Mouse (Mus musculus): ENCODE data around the gene Gltp. TPM values are rescaled to one million over a fixed set of nuclear protein-coding genes. Genes with fewer than 3 reads are reported as not detected.

Gltp gene
- polyA plus RNA-seq, 1 experiment from 2014 or later = 61.4 TPM

- TF ChIP-seq CTCF (IDR thresholded peaks at IDR 0.05) = no peak
- ChIA-PET CTCF (interaction anchor here (1.3 to 2.2 kb wide), 4 partner anchors 9 to 35 kb away, joined by 4 to 14 read pairs (median 6); no protein-coding TSS in a partner anchor), POLR2A (interaction anchor here (0.7 to 1.3 kb wide), 2 partner anchors 13 to 112 kb away, joined by 3 to 4 read pairs; no protein-coding TSS in a partner anchor)
- DNase-seq (ENCODE audit: low read depth, low spot score) (no peak), ATAC-seq (no peak)
- H3K27me3 ChIP-seq = no peaks in the 10 kb centered on the region
- in situ Hi-C loops (cut with MboI; ENCODE audit: low pct_unique_long_range_greater_than_20kb) = no loop called here
These were observed 29.8 kb downstream of the Gltp start for GRCm38 (mm10) chr5:114661029-114661428.

GRCm38 (mm10) chr5:114658255-114658654, 32.5 kb downstream of the Gltp start, which contains the start of gene Trpv4:
Trpv4 (minus strand) TSS chr5:114658421.
- ChIA-PET POLR2A (interaction anchor here (0.8 to 1.9 kb wide), 2 partner anchors 9 to 19 kb away, joined by 3 to 8 read pairs; no protein-coding TSS in a partner anchor), CTCF (interaction anchor here (2.5 kb wide), 1 partner anchor 8 kb away, joined by 10 read pairs; no protein-coding TSS in a partner anchor)
- no peak for TF ChIP-seq CTCF (IDR thresholded peaks at IDR 0.05)
- in situ Hi-C loops (cut with MboI; ENCODE audit: low pct_unique_long_range_greater_than_20kb) = no loop called here
- DNase-seq (ENCODE audit: low read depth, low spot score) (no peak), ATAC-seq (peak; percentile 44)
- H3K27me3 ChIP-seq = no peaks in the 10 kb centered on the region

- in situ Hi-C loops (cut with MboI; ENCODE audit: low pct_unique_long_range_greater_than_20kb) = no loop called here
- TF ChIP-seq CTCF (IDR thresholded peaks at IDR 0.05) = no peak
- ATAC-seq (peak; percentile 37), DNase-seq (ENCODE audit: low read depth, low spot score) (peak; percentile 33)
- POLR2A ChIA-PET = interaction anchor here (0.8 to 1.9 kb wide), 2 partner anchors 9 to 18 kb away, joined by 3 to 8 read pairs; no protein-coding TSS in a partner anchor
- H3K27me3 ChIP-seq = no peaks in the 10 kb centered on the region
- CTCF ChIA-PET = interaction anchor here (0.9 to 2.5 kb wide), 3 partner anchors 9 to 18 kb away, joined by 3 to 11 read pairs (median 10); no protein-coding TSS in a partner anchor
These were observed 33.4 kb downstream of the Gltp start for GRCm38 (mm10) chr5:114657426-114657825.

GRCm38 (mm10) chr5:114656305-114656704, 34.5 kb downstream of the Gltp start:
- H3K27me3 ChIP-seq = no peaks in the 10 kb centered on the region

GRCm38 (mm10) chr5:114655721-114656120, 35.1 kb downstream of the Gltp start:
- DNase-seq (ENCODE audit: low read depth, low spot score) = peak; percentile 44
- in situ Hi-C loops (cut with MboI; ENCODE audit: low pct_unique_long_range_greater_than_20kb) = no loop called here
- POLR2A ChIA-PET = interaction anchor here (1.0 to 1.7 kb wide), 3 partner anchors 8 to 81 kb away, joined by 3 read pairs; no protein-coding TSS in a partner anchor
- CTCF ChIA-PET = interaction anchor here (2.4 to 2.5 kb wide), 2 partner anchors 11 to 16 kb away, joined by 10 to 11 read pairs; no protein-coding TSS in a partner anchor
- no peak for TF ChIP-seq CTCF (IDR thresholded peaks at IDR 0.05)
- ATAC-seq = no peak
- H3K27me3 ChIP-seq = no peaks in the 10 kb centered on the region

More at GRCm38 (mm10) chr5:114656305-114656704, 34.5 kb downstream of the Gltp start:
- no peak for ATAC-seq
- TF ChIP-seq CTCF (IDR thresholded peaks at IDR 0.05) = no peak
- in situ Hi-C loops (cut with MboI; ENCODE audit: low pct_unique_long_range_greater_than_20kb) = no loop called here
- ChIA-PET CTCF (interaction anchor here (2.4 to 2.5 kb wide), 2 partner anchors 10 to 16 kb away, joined by 10 to 11 read pairs; no protein-coding TSS in a partner anchor), POLR2A (interaction anchor here (1.0 to 1.9 kb wide), 4 partner anchors 7 to 81 kb away, joined by 3 to 8 read pairs (median 3); no protein-coding TSS in a partner anchor)
- DNase-seq (ENCODE audit: low read depth, low spot score) = no peak

GRCm38 (mm10) chr5:114653656-114654437, 36.9 kb downstream of the Gltp start:
- in situ Hi-C loops (cut with MboI; ENCODE audit: low pct_unique_long_range_greater_than_20kb) = no loop called here
- ChIA-PET CTCF (interaction anchor here (1.2 to 5.5 kb wide), 5 partner anchors 8 to 15 kb away, joined by 3 to 23 read pairs (median 8); no protein-coding TSS in a partner anchor), POLR2A (no interaction called here)
- DNase-seq (ENCODE audit: low read depth, low spot score) = no peak
- TF ChIP-seq CTCF (IDR thresholded peaks at IDR 0.05) = no peak
- H3K27me3 ChIP-seq = no peaks in the 10 kb centered on the region
- no peak for ATAC-seq

GRCm38 (mm10) chr5:114651449-114651848, 39.3 kb downstream of the Gltp start:
- H3K27me3 ChIP-seq = no peaks in the 10 kb centered on the region
- CTCF ChIA-PET = interaction anchor here (0.9 to 5.5 kb wide), 7 partner anchors 9 to 26 kb away, joined by 4 to 23 read pairs (median 8); no protein-coding TSS in a partner anchor
- no peak for ATAC-seq
- DNase-seq (ENCODE audit: low read depth, low spot score) = no peak
- TF ChIP-seq CTCF (IDR thresholded peaks at IDR 0.05) = no peak
- in situ Hi-C loops (cut with MboI; ENCODE audit: low pct_unique_long_range_greater_than_20kb) = no loop called here
- POLR2A ChIA-PET = interaction anchor here (0.8 kb wide), 1 partner anchor 15 kb away, joined by 3 read pairs; no protein-coding TSS in a partner anchor

- ATAC-seq = peak; percentile 24
- DNase-seq (ENCODE audit: low read depth, low spot score) = peak; percentile 65
- CTCF ChIA-PET = interaction anchor here (0.9 to 5.5 kb wide), 7 partner anchors 9 to 25 kb away, joined by 4 to 23 read pairs (median 8); no protein-coding TSS in a partner anchor
- in situ Hi-C loops (cut with MboI; ENCODE audit: low pct_unique_long_range_greater_than_20kb) = no loop called here
- TF ChIP-seq CTCF (IDR thresholded peaks at IDR 0.05) = no peak
- POLR2A ChIA-PET = interaction anchor here (0.8 kb wide), 1 partner anchor 15 kb away, joined by 3 read pairs; no protein-coding TSS in a partner anchor
- no peaks in the 10 kb centered on the region for H3K27me3 ChIP-seq
These were observed 39.8 kb downstream of the Gltp start for GRCm38 (mm10) chr5:114651002-114651401.

GRCm38 (mm10) chr5:114648728-114649311, 42.0 kb downstream of the Gltp start:
- DNase-seq (ENCODE audit: low read depth, low spot score) = peak; percentile 87
- TF ChIP-seq CTCF (IDR thresholded peaks at IDR 0.05) = no peak

More at GRCm38 (mm10) chr5:114648728-114649311, 42.0 kb downstream of the Gltp start:
- no peaks in the 10 kb centered on the region for H3K27me3 ChIP-seq
- ChIA-PET POLR2A (interaction anchor here (1.3 to 1.9 kb wide), 2 partner anchors 8 to 13 kb away, joined by 4 to 8 read pairs; no protein-coding TSS in a partner anchor), CTCF (interaction anchor here (0.8 kb wide), 1 partner anchor 9 kb away, joined by 4 read pairs; no protein-coding TSS in a partner anchor)
- peak; percentile 45 for ATAC-seq
- in situ Hi-C loops (cut with MboI; ENCODE audit: low pct_unique_long_range_greater_than_20kb) = no loop called here
